8 mouse cellular contexts compared by ENCODE assay signal in genomic region chr16:4938461-4938860, GRCm38 (mm10). TPM values are rescaled to one million over a fixed set of nuclear protein-coding genes. Genes with fewer than 3 reads are reported as not detected.
A peak's percentile ranks its signal among the peaks of the same experiment; 100 is the strongest.
DNase-seq lines count a peak whose midpoint lies in the region; ATAC-seq and TF ChIP-seq lines count a peak whose summit lies in the region.

TSS of gene Nudt16l1 (plus strand) at chr16:4938761.

- peak within 1 kb of the TSS; percentile 94 for H3K27ac ChIP-seq in testis, adult 2 months (ENCODE audit: control insufficient read depth, insufficient read depth, low read depth, low read length)
- H3K27ac ChIP-seq in forebrain, embryonic 10.5 days: peak within 1 kb of the TSS; percentile 90
- H3K27ac ChIP-seq in limb, embryonic 14.5 days (replicated peaks; ENCODE audit: low read depth, low read length): peak within 1 kb of the TSS; percentile 72
- H3K27ac ChIP-seq in stomach, embryonic 15.5 days: peak within 1 kb of the TSS; percentile 64

- ATAC-seq in limb, embryonic 14.5 days (ENCODE audit: low FRiP score, low read depth): no peak
- no peak for ATAC-seq in stomach, embryonic 15.5 days (ENCODE audit: insufficient read depth, low FRiP score, low read depth)

- peak within 1 kb of the TSS; percentile 75 for H3K4me2 ChIP-seq in limb, embryonic 14.5 days (replicated peaks; ENCODE audit: low read depth, low read length, severe bottlenecking)
- H3K4me2 ChIP-seq in stomach, embryonic 15.5 days: peak within 1 kb of the TSS; percentile 73

- 6% methylated on average over 2 of the region's 2 CpGs for WGBS in forebrain, embryonic 10.5 days
- WGBS in limb, embryonic 14.5 days: 9% methylated on average over 2 of the region's 2 CpGs
- WGBS in stomach, embryonic 15.5 days: 2% methylated on average over 2 of the region's 2 CpGs

- TF ChIP-seq CTCF in testis, adult 2 months (IDR thresholded peaks at IDR 0.05; ENCODE audit: control insufficient read depth, insufficient read depth, insufficient replicate concordance, low read depth, low read length): no peak

- H3K9me3 ChIP-seq in forebrain, embryonic 10.5 days: no peaks in the 10 kb centered on the region
- no peaks in the 10 kb centered on the region for H3K9me3 ChIP-seq in limb, embryonic 14.5 days (ENCODE audit: control insufficient read depth, low read length)
- H3K9me3 ChIP-seq in stomach, embryonic 15.5 days: no peaks in the 10 kb centered on the region

- H3K4me3 ChIP-seq in testis, adult 2 months (ENCODE audit: control insufficient read depth, low read depth, low read length): peak within 1 kb of the TSS; percentile 99
- H3K4me3 ChIP-seq in forebrain, embryonic 10.5 days: peak within 1 kb of the TSS; percentile 81
- peak within 1 kb of the TSS; percentile 82 for H3K4me3 ChIP-seq in limb, embryonic 14.5 days (replicated peaks; ENCODE audit: low read length)
- H3K4me3 ChIP-seq in stomach, embryonic 15.5 days (replicated peaks): peak within 1 kb of the TSS; percentile 61

- TF ChIP-seq POLR2A in testis, adult 2 months (IDR thresholded peaks at IDR 0.05; ENCODE audit: control insufficient read depth, low read depth, low read length): no peak
- no peak for TF ChIP-seq POLR2A in limb, embryonic 14.5 days (IDR thresholded peaks at IDR 0.05; ENCODE audit: borderline replicate concordance, extremely low read depth, insufficient read depth, insufficient read length)

- H3K9ac ChIP-seq in limb, embryonic 14.5 days (ENCODE audit: low read depth, low read length, severe bottlenecking): peak within 1 kb of the TSS; percentile 85
- H3K9ac ChIP-seq in stomach, embryonic 15.5 days: peak within 1 kb of the TSS; percentile 72

- H3K36me3 ChIP-seq in testis, adult 2 months (ENCODE audit: control insufficient read depth, insufficient read depth, low read length): peaks cover 3% of the 10 kb centered on the region; the same call in 1 of the 2 replicates
- H3K36me3 ChIP-seq in forebrain, embryonic 10.5 days (replicated peaks): peaks cover 84% of the 10 kb centered on the region
- peaks cover 74% of the 10 kb centered on the region for H3K36me3 ChIP-seq in limb, embryonic 14.5 days (ENCODE audit: control insufficient read depth, insufficient read depth, low read length)
- peaks cover 58% of the 10 kb centered on the region for H3K36me3 ChIP-seq in stomach, embryonic 15.5 days

- H3K4me1 ChIP-seq in testis, adult 2 months (ENCODE audit: control insufficient read depth, insufficient read depth, low read length): peaks cover 29% of the 10 kb centered on the region
- H3K4me1 ChIP-seq in forebrain, embryonic 10.5 days: peaks cover 22% of the 10 kb centered on the region
- H3K4me1 ChIP-seq in limb, embryonic 14.5 days (ENCODE audit: control insufficient read depth, insufficient read depth, low read length): 0 out of 2 replicates have a peak, but pooled peaks cover 5% of the 10 kb centered on the region
- peaks cover 11% of the 10 kb centered on the region for H3K4me1 ChIP-seq in stomach, embryonic 15.5 days

- no peak for DNase-seq in testis, postnatal 14 days (ENCODE audit: low spot score)
- no peak for DNase-seq in forebrain, embryonic 10.5 days (ENCODE audit: extremely low spot score, low spot score)
- no peak for DNase-seq in heart, postnatal 4 days
- no peak for DNase-seq in limb, embryonic 14.5 days (ENCODE audit: low spot score)
- no peak for DNase-seq in right cerebral cortex, adult 18-20 months
- DNase-seq in MN1 (ENCODE audit: low spot score): no peak

- H3K27me3 ChIP-seq in testis, adult 2 months (ENCODE audit: control insufficient read depth, insufficient read depth, low read length): no peaks in the 10 kb centered on the region
- no peaks in the 10 kb centered on the region for H3K27me3 ChIP-seq in forebrain, embryonic 10.5 days (ENCODE audit: poor library complexity, severe bottlenecking)
- H3K27me3 ChIP-seq in limb, embryonic 14.5 days (ENCODE audit: control insufficient read depth, insufficient read depth, low read length): no peaks in the 10 kb centered on the region
- H3K27me3 ChIP-seq in stomach, embryonic 15.5 days (replicated peaks): no peaks in the 10 kb centered on the region

RNA-seq across cellular contexts. Expression of gene Nudt16l1, which starts in this region (rescaled TPM):
- 43.1 and 44.3 TPM in 2 replicates for polyA plus RNA-seq in testis, adult 2 months (2012; rRNA removed)
- 138 and 144 TPM in 2 replicates for polyA plus RNA-seq in forebrain, embryonic 10.5 days (2016; fragmentation: Nextera tagmentation; extraction: Ambion mirVana)
- total RNA-seq in heart, postnatal 4 days (2021): 10 to 100 TPM; 50.7 to 51.3 TPM
- 127 and 140 TPM in 2 replicates for polyA plus RNA-seq in limb, embryonic 14.5 days (2012; rRNA removed)
- 172 and 178 TPM in 2 replicates for polyA plus RNA-seq in limb, embryonic 14.5 days (2014; fragmentation: Nextera tagmentation; extraction: Ambion mirVana)
- polyA plus RNA-seq in stomach, embryonic 15.5 days (2015; fragmentation: Nextera tagmentation; extraction: Ambion mirVana): 140 and 143 TPM in 2 replicates
